9 mouse cellular contexts compared by ENCODE assay signal in genomic region chrX:58155371-58156124, GRCm38 (mm10).
A peak's percentile ranks its signal among the peaks of the same experiment; 100 is the strongest.
DNase-seq lines count a peak whose midpoint lies in the region; ATAC-seq and TF ChIP-seq lines count a peak whose summit lies in the region.
"Had no signal": no experiment of that assay in that cellular context is flagged by ENCODE, and none has a peak within 500 bp of the region (broad histone marks: within the 10 kb centered on the region; RNA-seq: fewer than 3 reads in every experiment).

No protein-coding gene starts in this region.

- no peaks in the 10 kb centered on the region for H3K36me3 ChIP-seq in heart, embryonic 15.5 days
- no peaks in the 10 kb centered on the region for H3K36me3 ChIP-seq in hindbrain, embryonic 15.5 days
- no peaks in the 10 kb centered on the region for H3K36me3 ChIP-seq in neural tube, embryonic 11.5 days (ENCODE audit: control insufficient read depth, insufficient read depth, low read length)

- DNase-seq in heart, adult 11 months = no peak
- DNase-seq in embryo, embryonic 10.5 days (ENCODE audit: low spot score) = peak; percentile 54
- DNase-seq in neural tube, embryonic 11.5 days (ENCODE audit: low spot score) = peak; percentile 48
- DNase-seq in thymus, postnatal 36 days = no peak
- DNase-seq in adipocyte (ENCODE audit: low spot score) = no peak
- no peak for DNase-seq in cerebellum, adult 2 months

- no peak overlapping the region for H3K27ac ChIP-seq in heart, embryonic 15.5 days
- 0 out of 2 replicates have a peak overlapping the region, but pooled peaks have one; percentile 51 for H3K27ac ChIP-seq in hindbrain, embryonic 15.5 days (replicated peaks)
- no peak overlapping the region for H3K27ac ChIP-seq in neural tube, embryonic 11.5 days (ENCODE audit: low read depth, low read length)
- H3K27ac ChIP-seq in cerebellum, adult 2 months (ENCODE audit: insufficient read depth, low read length) = no peak overlapping the region
- H3K27ac ChIP-seq: macrophage had no signal

- peak overlapping the region; percentile 45 for H3K4me2 ChIP-seq in heart, embryonic 15.5 days
- H3K4me2 ChIP-seq in hindbrain, embryonic 15.5 days = peak overlapping the region; percentile 50
- peak overlapping the region; percentile 8 for H3K4me2 ChIP-seq in neural tube, embryonic 11.5 days (ENCODE audit: low read depth)

- H3K9me3 ChIP-seq in heart, embryonic 15.5 days (replicated peaks) = no peaks in the 10 kb centered on the region
- H3K9me3 ChIP-seq in hindbrain, embryonic 15.5 days = no peaks in the 10 kb centered on the region
- H3K9me3 ChIP-seq in neural tube, embryonic 11.5 days (ENCODE audit: control insufficient read depth, low read length) = no peaks in the 10 kb centered on the region

- H3K9ac ChIP-seq in heart, embryonic 15.5 days = no peak overlapping the region
- H3K9ac ChIP-seq in hindbrain, embryonic 15.5 days = no peak overlapping the region
- no peak overlapping the region for H3K9ac ChIP-seq in neural tube, embryonic 11.5 days (ENCODE audit: low read length)

- ATAC-seq in heart, embryonic 15.5 days (replicated peaks; ENCODE audit: insufficient number of reproducible peaks, insufficient read depth, low FRiP score, low read depth) = no peak
- ATAC-seq in hindbrain, embryonic 15.5 days (ENCODE audit: low FRiP score, low read depth) = peak; percentile 66; the same call in 1 of the 2 replicates
- peak; percentile 87 for ATAC-seq in neural tube, embryonic 11.5 days (ENCODE audit: insufficient read depth, low FRiP score, low TSS enrichment)

- WGBS in heart, embryonic 15.5 days = 21% methylated on average over 20 of the region's 20 CpGs
- 20% methylated on average over 20 of the region's 20 CpGs for WGBS in hindbrain, embryonic 15.5 days
- 23% methylated on average over 20 of the region's 20 CpGs for WGBS in neural tube, embryonic 11.5 days
- 7% methylated on average over 20 of the region's 20 CpGs for WGBS in cerebellum, adult 2 months

- TF ChIP-seq POLR2A in cerebellum, adult 2 months (IDR thresholded peaks at IDR 0.05; ENCODE audit: borderline replicate concordance, insufficient read depth, low read length) = no peak

- H3K27me3 ChIP-seq in heart, embryonic 15.5 days = no peaks in the 10 kb centered on the region
- no peaks in the 10 kb centered on the region for H3K27me3 ChIP-seq in hindbrain, embryonic 15.5 days
- H3K27me3 ChIP-seq in neural tube, embryonic 11.5 days (ENCODE audit: control insufficient read depth, insufficient read depth, low read length) = no peaks in the 10 kb centered on the region
- H3K27me3 ChIP-seq in cerebellum, adult 2 months (ENCODE audit: control insufficient read depth, insufficient read depth, low read length) = no peaks in the 10 kb centered on the region

- no peak for TF ChIP-seq CTCF in cerebellum, adult 2 months (IDR thresholded peaks at IDR 0.05; ENCODE audit: borderline replicate concordance, insufficient read depth, low read depth, low read length)

- peak overlapping the region; percentile 1; the same call in 1 of the 2 replicates for H3K4me3 ChIP-seq in heart, embryonic 15.5 days
- peak overlapping the region; percentile 10 for H3K4me3 ChIP-seq in hindbrain, embryonic 15.5 days
- no peak overlapping the region for H3K4me3 ChIP-seq in neural tube, embryonic 11.5 days (ENCODE audit: low read depth, low read length)
- no peak overlapping the region for H3K4me3 ChIP-seq in cerebellum, adult 2 months (replicated peaks; ENCODE audit: insufficient read depth, low read depth, low read length)

- no peaks in the 10 kb centered on the region for H3K4me1 ChIP-seq in heart, embryonic 15.5 days (replicated peaks)
- H3K4me1 ChIP-seq in hindbrain, embryonic 15.5 days (replicated peaks) = no peaks in the 10 kb centered on the region; the same call in 1 of the 2 replicates
- no peaks in the 10 kb centered on the region for H3K4me1 ChIP-seq in neural tube, embryonic 11.5 days (ENCODE audit: control insufficient read depth, insufficient read depth, low read length)
- H3K4me1 ChIP-seq in cerebellum, adult 2 months (ENCODE audit: control insufficient read depth, insufficient read depth, low read length) = no peaks in the 10 kb centered on the region

Comparison
In these comparisons a context has a peak if more than half of its experiments do, and no peak if none do; other contexts are left out.
1. H3K4me3 ChIP-seq: peak in heart, embryonic 15.5 days (single experiment) and hindbrain, embryonic 15.5 days (single experiment); none in neural tube, embryonic 11.5 days (single experiment) and cerebellum, adult 2 months (single experiment).
2. DNase-seq: peak in embryo, embryonic 10.5 days (single experiment) and neural tube, embryonic 11.5 days (single experiment); none in heart, adult 11 months (single experiment), thymus, postnatal 36 days (0 of 2), adipocyte (single experiment) and cerebellum, adult 2 months (0 of 2).
3. Peak in every context shown above with its lines, with median percentiles within 50 percentile points of each other: H3K4me2 ChIP-seq.